Mouse (Mus musculus): Measurements from ENCODE around the gene Golph3. TPM values are rescaled to one million over a fixed set of nuclear protein-coding genes. Genes with fewer than 3 reads are reported as not detected.
"Not testable (repeated sequence)": the region's sequence is repeated elsewhere in the genome, so short reads cannot be mapped to it uniquely, and the experiment has no call there.

The Golph3 gene
- total RNA-seq, 2 experiments from 2014 or later = 68.6 to 77.7 TPM

DNA sequence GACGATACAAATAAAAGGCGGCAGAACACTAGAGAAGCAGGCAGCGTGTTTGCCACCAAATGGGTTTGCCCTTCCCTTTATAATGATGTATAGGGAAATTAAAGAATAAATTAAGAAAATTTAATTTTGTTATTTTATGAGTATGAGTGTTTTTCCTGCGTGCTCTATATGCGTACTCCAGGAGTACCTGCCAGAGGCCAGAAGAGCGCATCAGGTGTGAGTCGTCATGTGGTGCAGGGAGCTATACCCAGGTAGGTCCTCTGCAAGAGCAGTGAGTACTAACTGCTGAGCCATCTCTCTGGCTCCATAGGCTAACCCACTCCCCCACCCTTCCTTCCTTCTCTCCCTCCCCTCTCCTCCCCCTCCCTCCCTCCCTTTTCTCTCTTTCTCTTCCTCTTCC, 30.2 kb downstream of the Golph3 start:
- no peak for ATAC-seq (replicated peaks; ENCODE audit: low FRiP score, poor library complexity, severe bottlenecking)

GRCm38 (mm10) chr15:12354281-12354810, 33.1 kb downstream of the Golph3 start:
- 0 out of 2 replicates have a peak, but pooled peaks have one; percentile 68 for ATAC-seq (replicated peaks; ENCODE audit: low FRiP score, poor library complexity, severe bottlenecking)

DNA sequence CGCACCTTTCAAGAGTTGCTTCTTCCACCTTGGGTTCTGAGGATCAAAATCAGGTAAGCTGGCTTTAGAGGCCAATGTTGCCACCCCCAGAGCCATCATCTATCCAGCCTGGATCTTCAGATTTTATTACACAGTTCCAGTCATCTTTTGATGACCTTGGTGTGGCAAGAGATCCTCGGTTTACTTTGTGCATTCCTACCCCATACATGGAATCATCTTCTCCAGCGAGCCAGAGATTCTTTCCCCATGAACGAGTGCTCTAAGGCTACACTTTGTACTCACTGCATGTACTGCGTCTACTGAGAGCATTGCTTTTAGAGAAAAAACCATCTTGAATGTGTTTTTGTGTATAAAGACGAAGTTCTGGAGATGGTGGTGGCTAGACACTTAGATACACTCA, 34.0 kb downstream of the Golph3 start:
- no peak for ATAC-seq (replicated peaks; ENCODE audit: low FRiP score, poor library complexity, severe bottlenecking)

GRCm38 (mm10) chr15:12355907-12356306, 34.7 kb downstream of the Golph3 start:
- ATAC-seq (replicated peaks; ENCODE audit: low FRiP score, poor library complexity, severe bottlenecking) = no peak

DNA sequence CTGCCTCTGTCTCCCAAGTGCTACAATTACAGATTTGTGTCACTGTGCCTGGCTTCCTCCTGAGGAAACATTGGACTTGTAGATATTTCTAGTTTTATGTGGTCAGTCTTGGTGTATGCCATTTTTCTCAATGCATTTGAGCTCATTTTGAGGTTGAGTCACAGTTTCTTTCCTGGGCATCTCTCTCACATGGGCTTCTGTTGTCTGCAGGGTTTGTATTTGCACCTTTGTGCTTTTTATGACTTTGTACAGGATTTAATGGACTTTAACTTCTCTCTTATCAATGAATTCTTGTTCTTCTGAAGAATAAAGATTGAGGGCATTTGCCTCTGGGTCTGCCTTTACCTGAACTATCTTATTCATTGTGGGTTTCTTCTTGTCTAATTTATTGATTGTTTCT, 36.2 kb downstream of the Golph3 start:
- ATAC-seq (replicated peaks; ENCODE audit: low FRiP score, poor library complexity, severe bottlenecking) = no peak

- ATAC-seq (replicated peaks; ENCODE audit: low FRiP score, poor library complexity, severe bottlenecking) = no peak
Observed at GRCm38 (mm10) chr15:12358384-12358783, 37.1 kb downstream of the Golph3 start.

DNA sequence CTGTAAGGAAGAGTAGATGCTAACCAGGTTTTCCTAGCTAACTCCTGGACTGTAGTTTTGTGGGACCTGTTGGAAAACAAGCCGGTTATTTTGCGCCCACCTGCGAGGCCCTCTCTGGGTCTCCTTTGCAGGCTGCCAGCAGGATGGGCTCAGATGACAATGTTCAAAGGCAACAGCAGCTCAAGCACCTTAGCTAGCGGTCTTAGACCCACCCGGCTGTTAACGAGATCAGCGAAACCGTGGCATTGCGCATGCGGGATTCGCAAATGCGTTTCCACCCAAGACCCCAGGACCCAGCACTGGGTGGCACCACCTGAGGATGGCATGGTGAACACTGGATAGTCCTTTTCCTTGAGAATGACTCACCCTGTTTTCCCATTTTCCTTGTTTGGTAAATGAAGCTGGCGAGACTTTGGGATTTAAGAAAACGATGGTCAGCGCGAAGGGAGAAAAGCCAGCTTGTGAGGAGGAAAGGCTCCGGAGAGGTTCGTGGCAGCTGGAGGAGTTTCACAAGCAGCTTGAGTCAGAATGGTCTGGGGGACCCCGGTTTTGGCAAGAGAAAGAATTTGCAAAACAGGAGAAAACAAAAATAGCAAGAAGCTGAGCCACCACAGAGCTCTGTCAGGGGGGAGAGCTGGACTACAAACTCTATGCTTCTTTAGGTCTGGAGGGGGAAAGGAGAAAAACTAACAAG, 39.4 kb downstream of the Golph3 start:
- no peak for ATAC-seq (replicated peaks; ENCODE audit: low FRiP score, poor library complexity, severe bottlenecking)

- ATAC-seq (replicated peaks; ENCODE audit: low FRiP score, poor library complexity, severe bottlenecking) = no peak
Observed at GRCm38 (mm10) chr15:12362001-12362700, 40.9 kb downstream of the Golph3 start.

- no peak for ATAC-seq (replicated peaks; ENCODE audit: low FRiP score, poor library complexity, severe bottlenecking)
Observed at GRCm38 (mm10) chr15:12362701-12363040, 41.4 kb downstream of the Golph3 start.

- ATAC-seq (replicated peaks; ENCODE audit: low FRiP score, poor library complexity, severe bottlenecking) = no peak
Observed at GRCm38 (mm10) chr15:12364096-12364495, 42.8 kb downstream of the Golph3 start.

GRCm38 (mm10) chr15:12365416-12366071, 44.3 kb downstream of the Golph3 start:
- no peak for ATAC-seq (replicated peaks; ENCODE audit: low FRiP score, poor library complexity, severe bottlenecking)

GRCm38 (mm10) chr15:12366072-12366469, 44.8 kb downstream of the Golph3 start:
- no peak for ATAC-seq (replicated peaks; ENCODE audit: low FRiP score, poor library complexity, severe bottlenecking)

- ATAC-seq (replicated peaks; ENCODE audit: low FRiP score, poor library complexity, severe bottlenecking) = not testable (repeated sequence)
Observed at GRCm38 (mm10) chr15:12366580-12367305, 45.5 kb downstream of the Golph3 start.

- peak; percentile 66 for ATAC-seq (replicated peaks; ENCODE audit: low FRiP score, poor library complexity, severe bottlenecking)
Observed at GRCm38 (mm10) chr15:12367306-12368080, 46.2 kb downstream of the Golph3 start.

- no peak for ATAC-seq (replicated peaks; ENCODE audit: low FRiP score, poor library complexity, severe bottlenecking)
Observed at GRCm38 (mm10) chr15:12368357-12368756, 47.1 kb downstream of the Golph3 start.

DNA sequence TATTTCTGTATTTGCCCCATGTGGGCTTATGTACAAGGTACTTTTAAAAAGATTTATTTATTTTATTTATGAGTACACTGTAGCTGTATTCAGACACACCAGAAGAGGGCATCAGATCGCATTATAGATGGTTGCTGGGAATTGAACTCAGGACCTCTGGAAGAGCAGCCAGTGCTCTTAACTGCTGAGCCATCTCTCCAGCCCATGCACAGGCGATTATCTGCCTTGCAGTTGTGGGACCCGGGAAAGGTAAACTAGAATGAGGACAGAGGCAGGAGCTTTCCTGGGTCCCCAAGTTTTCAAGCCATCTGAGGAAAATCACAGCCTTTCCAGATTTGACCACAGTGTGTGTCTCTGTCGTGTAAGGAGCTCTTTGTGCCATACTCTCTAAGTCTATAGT, 47.6 kb downstream of the Golph3 start:
- ATAC-seq (replicated peaks; ENCODE audit: low FRiP score, poor library complexity, severe bottlenecking) = no peak

DNA sequence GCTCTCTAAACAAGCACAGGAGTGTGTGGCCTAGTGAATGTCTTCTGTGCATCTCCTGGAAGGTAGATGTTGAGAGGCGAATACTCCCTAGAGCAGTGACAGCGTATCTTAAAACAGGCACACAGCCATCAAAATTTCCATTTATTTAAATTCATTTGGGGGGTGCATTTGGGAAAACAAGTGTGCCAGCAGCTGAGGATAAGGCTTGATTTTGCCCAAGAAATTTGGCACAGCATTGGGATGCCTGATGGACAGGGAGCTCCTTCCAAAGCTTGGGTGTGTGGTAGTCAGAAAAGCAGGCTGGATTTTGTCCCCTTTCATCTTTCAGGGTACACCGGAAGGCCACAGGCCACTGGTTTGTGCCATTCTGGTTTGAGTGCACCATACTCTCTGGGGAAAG, 48.8 kb downstream of the Golph3 start:
- ATAC-seq (replicated peaks; ENCODE audit: low FRiP score, poor library complexity, severe bottlenecking) = no peak

DNA sequence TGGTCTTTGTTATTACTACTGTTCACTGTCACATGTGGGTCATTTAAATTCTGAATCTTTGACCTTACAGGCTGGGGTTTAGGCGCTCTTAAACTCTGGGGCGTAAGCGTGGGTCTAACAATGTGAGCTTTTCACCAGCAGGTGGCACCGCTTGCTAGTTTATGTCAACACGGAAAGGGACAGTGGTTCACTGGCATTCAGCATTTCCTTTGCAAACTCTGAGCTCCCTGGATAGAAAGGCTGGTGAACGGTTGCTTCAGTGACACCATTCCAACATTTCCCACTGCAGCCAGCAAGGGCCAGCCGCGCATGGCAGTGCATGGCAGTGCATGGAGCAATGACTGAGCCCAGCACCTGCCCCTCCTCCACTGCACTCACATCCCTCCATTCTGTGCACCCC, 49.9 kb downstream of the Golph3 start:
- peak; percentile 55; the same call in 1 of the 2 replicates for ATAC-seq (replicated peaks; ENCODE audit: low FRiP score, poor library complexity, severe bottlenecking)

GRCm38 (mm10) chr15:12373496-12373895, 52.2 kb downstream of the Golph3 start:
- no peak for ATAC-seq (replicated peaks; ENCODE audit: low FRiP score, poor library complexity, severe bottlenecking)

Data from erythroblast, adult 5-6 weeks (primary cell).